Mouse (Mus musculus) spleen, adult 18-20 months (tissue): ENCODE results near the gene Trim16.
A peak's percentile ranks its signal among the peaks of the same experiment; 100 is the strongest.

ENCODE experiments used
- DNase-seq, 2 experiments: peaks; one replicate each; pipeline ENCODE4 v3.0.0; 2022; ENCODE audit warnings: mixed read lengths in 2 of 2

Trim16 gene

GRCm38 (mm10) chr11:62820059-62820541 lies at the start of gene Trim16:
Gene Trim16 (plus strand): TSS chr11:62820231.
- DNase-seq: peak in 1 of 2 experiments; percentile 33

- DNase-seq: no peak
Measured at GRCm38 (mm10) chr11:62776510-62776909, 43.5 kb upstream of the Trim16 start.

GRCm38 (mm10) chr11:62788935-62789616 lies 31.0 kb upstream of the Trim16 start, which contains the start of gene Zfp286:
Gene Zfp286 (minus strand): TSS chr11:62789462.
- peak; percentile 59 to 66 for DNase-seq

- DNase-seq: no peak
Measured at GRCm38 (mm10) chr11:62789617-62789936, 30.5 kb upstream of the Trim16 start.

- no peak for DNase-seq
Measured at GRCm38 (mm10) chr11:62804119-62804518, 15.9 kb upstream of the Trim16 start.

GRCm38 (mm10) chr11:62807965-62808364 lies 12.1 kb upstream of the Trim16 start:
- no peak for DNase-seq

- peak in 1 of 2 experiments; percentile 19 for DNase-seq
Measured at GRCm38 (mm10) chr11:62809201-62809600, 10.8 kb upstream of the Trim16 start.

GRCm38 (mm10) chr11:62812268-62812667 lies 7.8 kb upstream of the Trim16 start:
- no peak for DNase-seq

- no peak for DNase-seq
Measured at GRCm38 (mm10) chr11:62813497-62813896, 6.5 kb upstream of the Trim16 start.

- DNase-seq: no peak
Measured at GRCm38 (mm10) chr11:62813970-62814624, 5.9 kb upstream of the Trim16 start.

- no peak for DNase-seq
Measured at GRCm38 (mm10) chr11:62814625-62815024, 5.4 kb upstream of the Trim16 start.

GRCm38 (mm10) chr11:62815438-62815837 lies 4.6 kb upstream of the Trim16 start:
- DNase-seq: no peak

GRCm38 (mm10) chr11:62816591-62816990 lies 3.4 kb upstream of the Trim16 start:
- DNase-seq: no peak

- no peak for DNase-seq
Measured at GRCm38 (mm10) chr11:62819059-62819686, 858 bp upstream of the Trim16 start.

GRCm38 (mm10) chr11:62820661-62821437 lies 818 bp downstream of the Trim16 start:
- peak; percentile 10 to 22 for DNase-seq

- peak in 1 of 2 experiments; percentile 13 for DNase-seq
Measured at GRCm38 (mm10) chr11:62821893-62822292, 1.9 kb downstream of the Trim16 start.

GRCm38 (mm10) chr11:62824211-62824610 lies 4.2 kb downstream of the Trim16 start:
- no peak for DNase-seq

- no peak for DNase-seq
Measured at GRCm38 (mm10) chr11:62825222-62826105, 5.4 kb downstream of the Trim16 start.

GRCm38 (mm10) chr11:62826106-62826733 lies 6.2 kb downstream of the Trim16 start:
- DNase-seq: no peak

- DNase-seq: no peak
Measured at GRCm38 (mm10) chr11:62827135-62827534, 7.1 kb downstream of the Trim16 start.

- DNase-seq: no peak
Measured at GRCm38 (mm10) chr11:62827911-62828310, 7.9 kb downstream of the Trim16 start.
